Mouse (Mus musculus) midbrain, embryonic 11.5 days (tissue): ENCODE data around the gene Adarb1. TPM values are rescaled to one million over a fixed set of nuclear protein-coding genes. Genes with fewer than 3 reads are reported as not detected.

Source experiments
- ATAC-seq: fragments of 200-750 bp; cut with Nextera tagmentation; 2 replicates; pipeline ENCODE4 v1.8.0; 2017; ENCODE audit warnings: moderate TSS enrichment, moderate library complexity; ENCODE audit not compliant: low FRiP score
- DNase-seq: peaks from one replicate; pipeline ENCODE4 v3.0.0; 2015; ENCODE audit warnings: low spot score; ENCODE audit errors: missing footprints
- H3K27ac ChIP-seq: fragments of 300-500 bp; sonication (generic); 2 replicates; pipeline ENCODE4 v1.5.1; 2014; ENCODE audit warnings: low read depth, low read length
- H3K27me3 ChIP-seq: fragments of 300-500 bp; sonication (generic); 2 replicates; pipeline ENCODE4 v1.6.1; 2014; ENCODE audit warnings: mild to moderate bottlenecking, low read length, moderate library complexity, mixed read lengths; ENCODE audit not compliant: control insufficient read depth, insufficient read depth
- H3K36me3 ChIP-seq: fragments of 300-500 bp; sonication (generic); 2 replicates; pipeline ENCODE4 v1.6.1; 2014; ENCODE audit warnings: mild to moderate bottlenecking, low read length, moderate library complexity, mixed read lengths; ENCODE audit not compliant: control insufficient read depth, insufficient read depth
- H3K4me1 ChIP-seq: fragments of 300-500 bp; sonication (generic); 2 replicates; pipeline ENCODE4 v1.6.1; 2014; ENCODE audit warnings: low read length; ENCODE audit not compliant: control insufficient read depth, insufficient read depth
- H3K4me2 ChIP-seq: fragments of 300-500 bp; sonication (generic); 2 replicates; pipeline ENCODE4 v1.6.1; 2014; ENCODE audit warnings: mild to moderate bottlenecking, moderate library complexity
- H3K4me3 ChIP-seq: fragments of 300-500 bp; sonication (generic); 2 replicates; pipeline ENCODE4 v1.5.1; 2014; ENCODE audit warnings: low read depth, low read length
- H3K9ac ChIP-seq: fragments of 300-500 bp; sonication (generic); 2 replicates; pipeline ENCODE4 v1.6.1; 2014; ENCODE audit warnings: low read length
- H3K9me3 ChIP-seq: fragments of 300-500 bp; sonication (generic); 2 replicates; pipeline ENCODE4 v1.6.1; 2016; ENCODE audit warnings: low read length; ENCODE audit not compliant: control insufficient read depth
- WGBS: fragments of 180-500 bp; shearing (Covaris S2); extraction: QIAGEN DNeasy Blood & Tissue Kit; methylation state at CpG from one replicate; pipeline ENCODE4 v1.1.7; 2014; 5-methylcytosine and 5-hydroxymethylcytosine counted together
- polyA plus RNA-seq: library from polyadenylated mRNA; unstranded; fragments of >200 nt; fragmentation: Nextera tagmentation; extraction: Ambion mirVana; gene quantifications from 2 replicates; pipeline ENCODE4 v1.2.1, GENCODE M21; 2014

Adarb1 gene
- polyA plus RNA-seq, 1 experiment from 2014 or later: 5.8 TPM

- H3K4me2 ChIP-seq: no peak overlapping the region
- H3K27ac ChIP-seq: no peak overlapping the region
- H3K9ac ChIP-seq: no peak overlapping the region
- no peaks in the 10 kb centered on the region for H3K36me3 ChIP-seq
- H3K4me1 ChIP-seq: peaks cover 1% of the 10 kb centered on the region; the same call in 1 of the 2 replicates
- WGBS: 91% methylated on average over 9 of the region's 9 CpGs
- no peaks in the 10 kb centered on the region for H3K27me3 ChIP-seq
- no peak for DNase-seq
- H3K4me3 ChIP-seq: no peak overlapping the region
- no peaks in the 10 kb centered on the region for H3K9me3 ChIP-seq
- no peak for ATAC-seq
Measured at GRCm38 (mm10) chr10:77333518-77333917, 84.6 kb downstream of the Adarb1 start.

GRCm38 (mm10) chr10:77329446-77330094 lies 88.5 kb downstream of the Adarb1 start:
- H3K9me3 ChIP-seq: no peaks in the 10 kb centered on the region
- no peaks in the 10 kb centered on the region for H3K36me3 ChIP-seq
- 80% methylated on average over 11 of the region's 11 CpGs for WGBS
- H3K27me3 ChIP-seq: no peaks in the 10 kb centered on the region
- no peaks in the 10 kb centered on the region for H3K4me1 ChIP-seq
- H3K9ac ChIP-seq: no peak overlapping the region
- DNase-seq (no peak), ATAC-seq (no peak)
- no peak overlapping the region for H3K4me2 ChIP-seq
- no peak overlapping the region for H3K27ac ChIP-seq
- no peak overlapping the region for H3K4me3 ChIP-seq

GRCm38 (mm10) chr10:77324716-77325115 lies 93.4 kb downstream of the Adarb1 start:
- Histone ChIP-seq H3K9ac (no peak overlapping the region), H3K36me3 (no peaks in the 10 kb centered on the region), H3K4me2 (no peak overlapping the region), H3K4me1 (no peaks in the 10 kb centered on the region), H3K9me3 (no peaks in the 10 kb centered on the region), H3K4me3 (no peak overlapping the region), H3K27me3 (no peaks in the 10 kb centered on the region), H3K27ac (no peak overlapping the region)
- DNase-seq (no peak), ATAC-seq (no peak)
- 88% methylated on average over 6 of the region's 6 CpGs for WGBS

- Histone ChIP-seq H3K4me3 (no peak overlapping the region), H3K4me2 (no peak overlapping the region), H3K4me1 (no peaks in the 10 kb centered on the region), H3K27ac (no peak overlapping the region), H3K36me3 (no peaks in the 10 kb centered on the region; the same call in 1 of the 2 replicates), H3K27me3 (no peaks in the 10 kb centered on the region), H3K9me3 (no peaks in the 10 kb centered on the region), H3K9ac (no peak overlapping the region)
- no peak for DNase-seq
- 90% methylated on average over 8 of the region's 8 CpGs for WGBS
- ATAC-seq: no peak
Measured at GRCm38 (mm10) chr10:77321611-77322010, 96.5 kb downstream of the Adarb1 start.

- Histone ChIP-seq H3K4me2 (no peak overlapping the region), H3K9ac (no peak overlapping the region), H3K27me3 (no peaks in the 10 kb centered on the region), H3K27ac (no peak overlapping the region), H3K9me3 (no peaks in the 10 kb centered on the region), H3K36me3 (no peaks in the 10 kb centered on the region; the same call in 1 of the 2 replicates), H3K4me1 (no peaks in the 10 kb centered on the region), H3K4me3 (no peak overlapping the region)
- ATAC-seq: no peak
- WGBS: 74% methylated on average over 1 of the region's 1 CpGs
- DNase-seq: no peak
Measured at GRCm38 (mm10) chr10:77321001-77321400, 97.1 kb downstream of the Adarb1 start.

- no peak for ATAC-seq
- no peak for DNase-seq
- 88% methylated on average over 2 of the region's 2 CpGs for WGBS
Measured at GRCm38 (mm10) chr10:77315682-77316081, 102.4 kb downstream of the Adarb1 start.

GRCm38 (mm10) chr10:77314711-77315266 lies 103.3 kb downstream of the Adarb1 start:
- no peak for DNase-seq
- Histone ChIP-seq H3K4me2 (no peak overlapping the region), H3K4me3 (no peak overlapping the region), H3K4me1 (no peaks in the 10 kb centered on the region), H3K27me3 (no peaks in the 10 kb centered on the region), H3K27ac (no peak overlapping the region), H3K9me3 (no peaks in the 10 kb centered on the region), H3K36me3 (no peaks in the 10 kb centered on the region; the same call in 1 of the 2 replicates), H3K9ac (no peak overlapping the region)
- WGBS: 88% methylated on average over 9 of the region's 9 CpGs
- ATAC-seq: no peak

More at GRCm38 (mm10) chr10:77315682-77316081, 102.4 kb downstream of the Adarb1 start:
- Histone ChIP-seq H3K4me2 (no peak overlapping the region), H3K4me1 (no peaks in the 10 kb centered on the region), H3K4me3 (no peak overlapping the region), H3K9me3 (no peaks in the 10 kb centered on the region), H3K9ac (no peak overlapping the region), H3K36me3 (no peaks in the 10 kb centered on the region; the same call in 1 of the 2 replicates), H3K27ac (no peak overlapping the region), H3K27me3 (no peaks in the 10 kb centered on the region)

GRCm38 (mm10) chr10:77308978-77309377 lies 109.1 kb downstream of the Adarb1 start:
- WGBS: 69% methylated on average over 10 of the region's 10 CpGs
- H3K4me2 ChIP-seq: no peak overlapping the region
- DNase-seq (no peak), ATAC-seq (no peak)
- H3K9me3 ChIP-seq: no peaks in the 10 kb centered on the region
- H3K4me1 ChIP-seq: peaks cover 9% of the 10 kb centered on the region; the same call in 1 of the 2 replicates
- H3K27ac ChIP-seq: no peak overlapping the region
- no peak overlapping the region for H3K4me3 ChIP-seq
- no peaks in the 10 kb centered on the region for H3K27me3 ChIP-seq
- no peaks in the 10 kb centered on the region for H3K36me3 ChIP-seq
- H3K9ac ChIP-seq: no peak overlapping the region

GRCm38 (mm10) chr10:77305766-77306165 lies 112.3 kb downstream of the Adarb1 start:
- no peak overlapping the region for H3K4me3 ChIP-seq

More at GRCm38 (mm10) chr10:77305766-77306165, 112.3 kb downstream of the Adarb1 start:
- DNase-seq: no peak
- Histone ChIP-seq H3K27ac (no peak overlapping the region), H3K9ac (no peak overlapping the region), H3K4me2 (no peak overlapping the region), H3K36me3 (no peaks in the 10 kb centered on the region), H3K9me3 (no peaks in the 10 kb centered on the region), H3K27me3 (no peaks in the 10 kb centered on the region), H3K4me1 (peaks cover 9% of the 10 kb centered on the region; the same call in 1 of the 2 replicates)
- ATAC-seq: no peak
- WGBS: 84% methylated on average over 8 of the region's 8 CpGs
